Mouse (Mus musculus) stomach, postnatal 0 days (tissue): ENCODE measurements around the gene Nmt1.

Source experiments
- CTCF ChIP-seq: IDR thresholded peaks from 2 replicates; pipeline ENCODE4 v1.5.1; 2016; ENCODE audit warnings: antibody characterized with exemption, low read depth, mild to moderate bottlenecking, moderate library complexity
- EP300 ChIP-seq: optimal IDR thresholded peaks from 2 replicates; pipeline ENCODE3; 2016; ENCODE audit warnings: antibody characterized with exemption

- TF ChIP-seq CTCF (no peak), EP300 (no peak)
Observed at GRCm38 (mm10) chr11:103066191-103067050, 38.4 kb downstream of the Nmt1 start.
